Mouse (Mus musculus): Measurements from ENCODE around the gene Dnmt3a.

- TF ChIP-seq MAX (IDR thresholded peaks at IDR 0.05; ENCODE audit: low read length) (no peak), ZC3H11A (IDR thresholded peaks at IDR 0.05; ENCODE audit: low read depth, low read length) (no peak), CTCF (conservative IDR thresholded peaks at IDR 0.05 in 1 of 2, IDR thresholded peaks at IDR 0.05 in 1 of 2; ENCODE audit: low read depth in 2 of 2, low read length in 2 of 2) (no peak), ETS1 (conservative IDR thresholded peaks at IDR 0.05; ENCODE audit: low read depth, low read length) (no peak), MXI1 (IDR thresholded peaks at IDR 0.05; ENCODE audit: low read depth, low read length) (no peak), ELF1 (IDR thresholded peaks at IDR 0.05; ENCODE audit: low read depth, low read length) (no peak), POLR2A (IDR thresholded peaks at IDR 0.05; ENCODE audit: low read depth, low read length) (no peak), UBTF (IDR thresholded peaks at IDR 0.05; ENCODE audit: low read depth, low read length) (no peak), CHD2 (IDR thresholded peaks at IDR 0.05; ENCODE audit: low read length) (no peak), ZNF384 (IDR thresholded peaks at IDR 0.05; ENCODE audit: low read depth, low read length) (no peak), TBP (conservative IDR thresholded peaks at IDR 0.05; ENCODE audit: low read depth, low read length) (no peak)
These were observed 11.8 kb downstream of the Dnmt3a start for GRCm38 (mm10) chr12:3817566-3817965.

Measured in CH12.LX (cell line).